Mouse (Mus musculus) liver, adult 2 months (tissue): Measurements from ENCODE around the gene Gps1.

ENCODE experiments used
- CTCF ChIP-seq: fragments of 200-500 bp; IDR thresholded peaks from 2 replicates; pipeline ENCODE4 v1.5.1; 2011; ENCODE audit warnings: low read depth, low read length, control low read depth
- POLR2A ChIP-seq: fragments of 200-500 bp; IDR thresholded peaks from 2 replicates; pipeline ENCODE4 v1.6.1; 2011; ENCODE audit warnings: low read length, control low read depth; ENCODE audit not compliant: insufficient read depth; ENCODE audit errors: extremely low read depth

DNA sequence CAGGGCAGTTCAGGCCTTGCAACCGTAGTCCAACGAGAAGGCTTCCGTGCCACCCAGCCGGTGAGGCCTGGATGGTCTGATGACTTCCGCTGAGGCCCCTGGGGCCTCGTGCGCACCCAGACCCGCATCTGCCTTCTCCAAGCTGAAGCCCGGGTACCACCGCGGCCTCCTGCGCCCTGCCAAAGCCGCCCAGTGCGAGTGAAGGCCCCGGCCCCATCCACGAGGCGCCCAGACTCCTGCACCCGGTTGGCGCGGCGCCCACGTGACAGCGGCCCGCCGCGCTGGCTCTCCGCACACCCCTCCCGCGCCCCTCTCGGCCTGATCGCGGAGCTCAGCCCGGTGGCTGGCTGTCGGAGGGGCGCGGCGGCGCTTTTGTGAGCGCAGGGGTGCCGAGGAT is 39.5 kb downstream of the Gps1 start:
- TF ChIP-seq CTCF (no peak), POLR2A (no peak)
